Mouse (Mus musculus) ovary, adult 18-20 months (tissue): ENCODE measurements around the gene Trp53i11.

ENCODE experiments used
- DNase-seq: peaks from one replicate; pipeline ENCODE4 v3.0.0; 2022; ENCODE audit warnings: low spot score, mixed read lengths

Trp53i11 gene

GRCm38 (mm10) chr2:93187323-93187996 is at the start of gene Trp53i11:
Gene Trp53i11 (plus strand): TSS chr2:93187548.
- peak; percentile 91 for DNase-seq

GRCm38 (mm10) chr2:93139476-93139875 is 47.9 kb upstream of the Trp53i11 start:
- DNase-seq, result no peak

- DNase-seq, result no peak
These were observed 46.0 kb upstream of the Trp53i11 start for GRCm38 (mm10) chr2:93141329-93141728.

- DNase-seq, result peak; percentile 62
These were observed 44.7 kb upstream of the Trp53i11 start for GRCm38 (mm10) chr2:93142616-93143015.

GRCm38 (mm10) chr2:93144126-93144525 is 43.2 kb upstream of the Trp53i11 start:
- DNase-seq, result no peak

- no peak for DNase-seq
These were observed 37.3 kb upstream of the Trp53i11 start for GRCm38 (mm10) chr2:93150009-93150408.

GRCm38 (mm10) chr2:93150673-93151450 is 36.5 kb upstream of the Trp53i11 start:
- peak; percentile 31 for DNase-seq

GRCm38 (mm10) chr2:93152191-93152601 is 35.2 kb upstream of the Trp53i11 start:
- DNase-seq, result no peak

GRCm38 (mm10) chr2:93152883-93153491 is 34.4 kb upstream of the Trp53i11 start:
- no peak for DNase-seq

- DNase-seq, result no peak
These were observed 33.5 kb upstream of the Trp53i11 start for GRCm38 (mm10) chr2:93153833-93154232.

- no peak for DNase-seq
These were observed 32.8 kb upstream of the Trp53i11 start for GRCm38 (mm10) chr2:93154486-93155032.

GRCm38 (mm10) chr2:93160467-93161035 is 26.8 kb upstream of the Trp53i11 start:
- DNase-seq, result no peak

GRCm38 (mm10) chr2:93161914-93162664 is 25.3 kb upstream of the Trp53i11 start:
- DNase-seq, result no peak

GRCm38 (mm10) chr2:93162791-93163190 is 24.6 kb upstream of the Trp53i11 start:
- no peak for DNase-seq

- DNase-seq, result peak; percentile 32
These were observed 24.0 kb upstream of the Trp53i11 start for GRCm38 (mm10) chr2:93163317-93163716.

- DNase-seq, result no peak
These were observed 23.5 kb upstream of the Trp53i11 start for GRCm38 (mm10) chr2:93163750-93164335.

- no peak for DNase-seq
These were observed 21.1 kb upstream of the Trp53i11 start for GRCm38 (mm10) chr2:93166295-93166694.

- DNase-seq, result no peak
These were observed 20.5 kb upstream of the Trp53i11 start for GRCm38 (mm10) chr2:93166734-93167406.

GRCm38 (mm10) chr2:93170156-93170844 is 17.0 kb upstream of the Trp53i11 start:
- DNase-seq, result no peak

GRCm38 (mm10) chr2:93170845-93171200 is 16.5 kb upstream of the Trp53i11 start:
- DNase-seq, result no peak
